Mouse (Mus musculus) testis, adult 2 months (tissue): ENCODE measurements around the gene Hba-a2.
"Not testable (repeated sequence)": the region's sequence is repeated elsewhere in the genome, so short reads cannot be mapped to it uniquely, and the experiment has no call there.

Experiments
- CTCF ChIP-seq: fragments of 200-500 bp; IDR thresholded peaks from 2 replicates; pipeline ENCODE4 v1.5.1; 2012; ENCODE audit warnings: low read depth, mild to moderate bottlenecking, inconsistent platforms, low read length, moderate library complexity; ENCODE audit not compliant: control insufficient read depth, insufficient read depth, insufficient replicate concordance
- POLR2A ChIP-seq: fragments of 200-500 bp; IDR thresholded peaks from 2 replicates; pipeline ENCODE4 v1.6.1; 2012; ENCODE audit warnings: low read depth, mild to moderate bottlenecking, inconsistent platforms, low read length, moderate library complexity; ENCODE audit not compliant: control insufficient read depth

- peak; percentile 62; the same call in 1 of the 2 replicates for TF ChIP-seq CTCF
- TF ChIP-seq POLR2A, result not testable (repeated sequence)
Observed at GRCm38 (mm10) chr11:32286695-32287492, 9.4 kb upstream of the Hba-a2 start, which contains the start of gene Hbq1b.
